Mouse (Mus musculus) R1 (cell line): ENCODE data around the gene Krt76.
A peak's percentile ranks its signal among the peaks of the same experiment; 100 is the strongest.

Experiments
- DNase-seq: peaks from one replicate; pipeline ENCODE4 v3.0.0-alpha.2; 2018; ENCODE audit warnings: low read depth, low spot score

The Krt76 gene

DNA sequence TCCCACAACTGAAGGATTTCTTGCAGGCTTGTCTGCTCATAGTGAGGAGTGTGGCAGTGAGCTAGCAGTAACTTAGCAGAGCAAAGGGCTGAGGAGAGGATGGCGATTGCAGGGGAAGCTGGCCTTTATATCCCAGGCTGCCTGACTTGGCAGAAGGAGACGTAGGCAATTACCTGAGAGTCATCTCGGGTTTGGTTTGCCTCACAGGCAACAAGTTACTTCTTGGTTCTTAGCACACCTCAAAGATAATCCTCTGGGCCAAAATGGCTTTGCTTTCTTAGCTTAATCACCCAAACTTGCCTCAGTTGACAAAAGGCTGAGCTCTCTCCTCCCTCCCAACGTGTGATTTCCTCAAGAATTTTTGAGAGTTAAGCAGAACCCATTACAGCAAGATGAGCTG lies at the start of gene Krt76:
Krt76 (minus strand) TSS at position 101 of the 400 bp plus-strand sequence.
- DNase-seq: no peak

DNA sequence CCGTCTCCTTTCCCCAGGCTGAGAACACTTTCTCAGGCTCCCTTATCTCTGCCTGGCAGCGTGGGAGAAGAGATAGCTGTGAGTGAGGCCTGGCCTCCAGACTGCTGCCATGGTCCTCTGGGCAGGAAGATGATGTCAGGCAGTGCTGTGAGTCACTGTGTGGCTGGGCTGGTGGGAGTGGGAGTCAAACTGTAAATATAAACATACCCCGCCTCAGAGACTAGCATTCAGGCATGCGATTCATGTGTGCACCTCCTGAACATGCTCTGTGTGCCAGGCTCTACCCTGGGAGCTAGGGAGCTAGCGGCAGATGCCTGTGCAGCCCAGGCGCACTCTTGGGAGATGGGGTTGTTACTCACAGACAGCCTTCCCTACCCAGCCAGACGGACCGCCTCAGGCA lies 49.2 kb upstream of the Krt76 start:
- DNase-seq: no peak

- no peak for DNase-seq
Observed at GRCm38 (mm10) chr15:101940274-101940829, 47.6 kb upstream of the Krt76 start, which contains the start of gene Krt79. Krt79 (minus strand) TSS chr15:101940324.

GRCm38 (mm10) chr15:101938600-101939308 lies 46.0 kb upstream of the Krt76 start:
- DNase-seq: no peak

DNA sequence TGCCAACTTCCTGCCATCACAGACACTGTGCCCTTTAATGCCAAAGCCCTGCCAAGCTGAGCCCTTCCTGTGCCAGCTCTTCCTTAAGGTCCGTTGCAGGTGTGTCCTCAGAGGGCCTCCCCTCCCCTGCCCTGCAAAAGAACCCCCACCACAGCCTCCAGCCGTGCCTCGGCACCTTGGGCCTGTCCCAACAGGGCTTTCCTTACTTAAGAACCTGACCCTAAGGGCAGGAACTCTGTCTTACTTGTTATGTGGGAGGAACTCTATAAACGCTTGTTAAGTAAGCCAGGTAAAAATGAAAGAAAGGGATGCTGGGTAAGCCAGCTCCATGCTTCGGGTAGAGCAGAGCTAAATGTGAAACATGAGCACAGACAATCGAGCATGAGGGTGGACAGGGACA lies 40.3 kb upstream of the Krt76 start:
- DNase-seq: no peak

DNA sequence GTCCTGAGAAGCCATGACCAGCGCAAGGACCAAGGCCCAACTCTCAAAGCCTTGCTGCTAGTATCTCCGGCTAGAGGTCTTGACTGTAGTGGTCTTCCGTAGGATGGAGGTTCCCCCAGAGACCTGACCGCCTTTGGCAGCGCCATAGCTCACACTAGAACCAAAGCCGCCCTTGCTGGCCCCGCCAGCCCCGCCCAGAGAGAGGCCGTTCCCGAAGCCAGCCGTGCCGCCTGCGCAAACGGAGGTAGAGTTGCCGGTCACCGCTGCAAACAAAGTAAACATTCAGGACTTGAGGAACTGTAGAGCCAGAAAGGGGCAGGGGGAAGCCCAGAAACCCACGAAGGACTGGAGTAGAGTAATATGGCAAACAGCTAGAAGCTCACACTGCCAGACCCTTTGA lies 36.9 kb upstream of the Krt76 start:
- DNase-seq: no peak

DNA sequence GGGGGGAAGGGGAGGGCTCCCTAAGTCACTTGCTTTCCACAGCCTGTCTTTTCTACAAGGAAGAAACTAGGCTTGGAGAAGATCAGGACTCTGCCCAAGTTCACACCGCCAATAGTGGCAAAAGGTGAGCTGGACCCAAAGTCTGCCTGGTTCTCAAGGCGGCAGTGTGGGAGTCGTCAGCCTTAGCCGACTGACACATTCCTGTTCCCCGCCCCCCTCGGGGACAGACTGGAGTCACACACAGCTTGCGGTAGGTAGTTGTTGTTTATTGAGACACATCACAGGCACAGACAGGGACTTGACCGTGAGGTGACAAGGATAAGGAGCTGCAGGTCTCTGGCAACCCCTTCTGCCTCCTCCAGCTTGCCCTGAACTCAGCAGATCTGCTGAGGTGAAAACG lies 36.4 kb upstream of the Krt76 start:
- peak; percentile 21 for DNase-seq

- DNase-seq: no peak
Observed at GRCm38 (mm10) chr15:101927340-101928080, 34.8 kb upstream of the Krt76 start.

DNA sequence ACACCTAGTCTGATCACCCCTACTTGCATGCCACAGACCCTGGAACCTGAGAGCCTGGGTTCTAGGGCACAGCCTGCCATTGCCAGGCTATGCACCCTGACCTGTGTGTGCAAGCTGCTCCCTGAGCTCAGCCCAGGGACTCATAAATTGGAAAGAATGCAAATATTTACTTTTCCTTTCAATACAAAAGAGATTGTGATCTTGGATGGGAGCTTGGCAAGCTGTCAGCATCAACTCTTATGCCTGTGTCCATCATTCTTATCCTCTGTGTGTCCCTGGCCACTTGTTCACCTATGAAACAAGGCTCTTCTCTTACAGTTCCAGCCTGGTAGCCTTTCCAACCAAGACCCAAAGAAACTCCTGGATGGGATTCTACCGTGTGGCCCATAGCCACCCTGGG lies 32.3 kb upstream of the Krt76 start:
- DNase-seq: no peak

- DNase-seq: no peak
Observed at GRCm38 (mm10) chr15:101924635-101925034, 31.9 kb upstream of the Krt76 start, which contains the start of gene Krt4. Krt4 (minus strand) TSS chr15:101924735.

- DNase-seq: no peak
Observed at GRCm38 (mm10) chr15:101922296-101922695, 29.6 kb upstream of the Krt76 start.

DNA sequence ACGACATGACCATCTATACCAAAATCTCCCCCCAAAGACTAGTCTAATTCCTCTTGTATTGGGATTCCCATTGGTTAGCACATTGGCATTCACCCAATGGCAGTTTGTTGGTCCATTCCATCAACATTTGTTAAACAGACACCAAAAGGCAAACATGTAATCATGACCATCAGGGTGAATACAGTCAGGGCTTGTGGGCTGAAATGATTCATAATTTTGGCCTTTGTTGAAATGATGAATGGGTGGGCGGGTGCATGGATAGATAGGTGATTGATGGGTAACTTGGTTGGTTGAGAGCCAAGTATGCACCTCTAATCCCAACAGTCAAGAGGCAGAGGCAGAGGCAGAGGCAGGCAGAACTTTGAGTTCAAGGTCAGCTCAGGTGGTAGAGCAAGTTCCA lies 23.4 kb upstream of the Krt76 start:
- DNase-seq: no peak

- DNase-seq: no peak
Observed at GRCm38 (mm10) chr15:101904849-101905248, 12.1 kb upstream of the Krt76 start.

- DNase-seq: peak; percentile 22
Observed at GRCm38 (mm10) chr15:101902171-101903149, 9.7 kb upstream of the Krt76 start.

- DNase-seq: no peak
Observed at GRCm38 (mm10) chr15:101895216-101895615, 2.5 kb upstream of the Krt76 start.

DNA sequence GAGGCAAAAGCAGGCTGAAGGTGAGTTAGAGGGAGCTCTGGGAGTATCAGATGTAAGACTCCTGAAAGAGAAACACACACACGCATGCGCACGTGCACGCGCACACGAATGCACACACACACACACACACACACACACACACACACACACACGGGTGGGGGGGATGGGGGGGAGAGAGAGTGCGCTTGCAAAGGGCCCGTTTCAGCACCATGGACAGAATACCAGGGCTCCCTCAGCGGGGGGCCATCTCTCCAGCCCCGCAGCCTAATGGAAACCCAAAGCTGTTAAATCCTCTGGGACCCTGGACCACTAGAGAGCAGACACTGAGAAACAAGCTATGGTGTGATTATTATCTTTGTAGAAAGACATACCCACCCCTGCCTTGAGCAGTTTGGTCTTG lies 12.9 kb downstream of the Krt76 start:
- DNase-seq: peak; percentile 49

DNA sequence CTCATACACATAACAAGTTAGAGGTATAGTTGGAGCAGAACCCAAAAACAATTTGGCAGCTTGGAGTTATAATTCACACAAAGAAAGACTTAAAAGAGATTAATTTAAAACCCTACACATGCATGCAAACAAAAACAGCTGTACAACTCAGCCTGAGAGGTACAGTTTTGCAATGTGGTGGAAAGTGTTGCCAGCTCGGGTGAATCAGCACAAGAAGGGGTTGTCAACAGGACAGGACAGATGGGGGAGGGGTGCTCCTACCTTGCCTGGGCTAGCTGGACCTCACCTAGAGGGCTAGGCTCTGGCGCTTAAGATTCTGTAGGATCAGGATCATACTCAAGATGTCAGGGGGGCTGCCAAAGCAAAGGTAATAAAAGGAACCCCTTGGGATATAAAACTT lies 14.7 kb downstream of the Krt76 start:
- DNase-seq: no peak

- no peak for DNase-seq
Observed at GRCm38 (mm10) chr15:101874383-101874782, 18.3 kb downstream of the Krt76 start.

DNA sequence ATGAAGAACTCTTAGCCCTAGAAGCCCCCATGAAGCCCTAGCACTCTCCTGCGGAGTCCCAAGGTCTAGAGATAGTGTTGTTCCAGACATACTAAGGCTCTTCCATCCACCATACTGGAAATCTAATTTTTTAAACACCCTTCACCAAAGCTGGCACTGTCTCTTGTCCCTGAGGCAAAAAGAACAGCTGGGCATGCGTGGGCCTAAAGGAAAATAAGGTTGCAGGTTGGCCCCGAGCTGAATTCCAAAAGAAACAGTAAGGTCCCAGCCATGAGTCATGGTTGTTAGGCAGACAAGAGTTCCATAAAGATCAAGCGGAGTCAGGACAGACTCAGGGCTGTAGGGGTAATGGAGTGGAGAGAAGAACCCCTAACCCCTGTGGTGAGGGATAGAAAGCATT lies 19.5 kb downstream of the Krt76 start:
- DNase-seq: no peak

- DNase-seq: peak; percentile 30
Observed at GRCm38 (mm10) chr15:101869431-101869830, 23.3 kb downstream of the Krt76 start, which contains the start of gene Krt77. Krt77 (minus strand) TSS chr15:101869705.

- DNase-seq: no peak
Observed at GRCm38 (mm10) chr15:101866754-101867153, 26.0 kb downstream of the Krt76 start.
